Mouse (Mus musculus): ENCODE measurements around the gene Gpr137. TPM values are rescaled to one million over a fixed set of nuclear protein-coding genes. Genes with fewer than 3 reads are reported as not detected.
A peak's percentile ranks its signal among the peaks of the same experiment; 100 is the strongest.

Gene Gpr137
- polyA plus RNA-seq, 1 experiment from 2014 or later = 20.8 TPM

- under 1% methylated on average over 59 of the region's 66 CpGs for WGBS
- peak; percentile 93 for ATAC-seq (ENCODE audit: insufficient number of reproducible peaks, insufficient read depth, low FRiP score, low read depth)
- peaks cover 16 to 45% of the 10 kb centered on the region in 2 experiments for H3K4me1 ChIP-seq (ENCODE audit: control insufficient read depth in 2 of 2, insufficient read depth in 2 of 2, low read length in 2 of 2)
Observed at GRCm38 (mm10) chr19:6921647-6922567, 20.4 kb downstream of the Gpr137 start, which contains the start of gene Esrra. Esrra (minus strand) TSS chr19:6921813.

GRCm38 (mm10) chr19:6920741-6921636 is 21.3 kb downstream of the Gpr137 start:
- peak; percentile 0; the same call in 1 of the 2 replicates for ATAC-seq (ENCODE audit: insufficient number of reproducible peaks, insufficient read depth, low FRiP score, low read depth)
- WGBS = 2% methylated on average over 44 of the region's 48 CpGs

More at GRCm38 (mm10) chr19:6921647-6922567, 20.4 kb downstream of the Gpr137 start, which contains the start of gene Esrra:
- peak within 1 kb of the TSS; percentile 87 to 96 for H3K27ac ChIP-seq (replicated peaks in 1 of 2; ENCODE audit: control insufficient read depth in 1 of 2, insufficient read depth in 1 of 2, low read depth in 2 of 2, low read length in 2 of 2)
- peak within 1 kb of the TSS; percentile 94 for H3K9ac ChIP-seq (ENCODE audit: low read length)
- H3K9me3 ChIP-seq (ENCODE audit: control insufficient read depth, low read length) = peaks cover 5% of the 10 kb centered on the region; the same call in 1 of the 2 replicates
- peaks cover 24% of the 10 kb centered on the region for H3K27me3 ChIP-seq (ENCODE audit: control insufficient read depth, insufficient read depth, low read length)
- H3K36me3 ChIP-seq (ENCODE audit: control insufficient read depth, insufficient read depth, low read length) = peaks cover 20% of the 10 kb centered on the region
- H3K4me2 ChIP-seq (ENCODE audit: low read length) = peak within 1 kb of the TSS; percentile 85
- H3K4me3 ChIP-seq (ENCODE audit: control insufficient read depth in 1 of 2, insufficient read depth in 1 of 2, low read depth in 1 of 2, low read length in 2 of 2) = peak within 1 kb of the TSS; percentile 80 to 82

GRCm38 (mm10) chr19:6919876-6920740 is 22.2 kb downstream of the Gpr137 start:
- H3K27ac ChIP-seq (replicated peaks in 1 of 2; ENCODE audit: control insufficient read depth in 1 of 2, insufficient read depth in 1 of 2, low read depth in 2 of 2, low read length in 2 of 2) = peak overlapping the region; percentile 7 to 96; a peak in 2 of 4 replicates
- no peaks in the 10 kb centered on the region for H3K9me3 ChIP-seq (ENCODE audit: control insufficient read depth, low read length)
- H3K4me2 ChIP-seq (ENCODE audit: low read length) = peak overlapping the region; percentile 85
- H3K36me3 ChIP-seq (ENCODE audit: control insufficient read depth, insufficient read depth, low read length) = peaks cover 32% of the 10 kb centered on the region
- H3K4me1 ChIP-seq (ENCODE audit: control insufficient read depth in 2 of 2, insufficient read depth in 2 of 2, low read length in 2 of 2) = peaks cover 13 to 39% of the 10 kb centered on the region in 2 experiments
- no peak for ATAC-seq (ENCODE audit: insufficient number of reproducible peaks, insufficient read depth, low FRiP score, low read depth)
- H3K9ac ChIP-seq (ENCODE audit: low read length) = peak overlapping the region; percentile 94
- WGBS = 40% methylated on average over 8 of the region's 8 CpGs
- H3K4me3 ChIP-seq (ENCODE audit: control insufficient read depth in 1 of 2, insufficient read depth in 1 of 2, low read depth in 1 of 2, low read length in 2 of 2) = peak overlapping the region; percentile 80 to 82
- peaks cover 6% of the 10 kb centered on the region for H3K27me3 ChIP-seq (ENCODE audit: control insufficient read depth, insufficient read depth, low read length)

More at GRCm38 (mm10) chr19:6920741-6921636, 21.3 kb downstream of the Gpr137 start:
- Histone ChIP-seq H3K4me2 (ENCODE audit: low read length) (peak overlapping the region; percentile 85), H3K27ac (replicated peaks in 1 of 2; ENCODE audit: control insufficient read depth in 1 of 2, insufficient read depth in 1 of 2, low read depth in 2 of 2, low read length in 2 of 2) (peak overlapping the region; percentile 70 to 96), H3K9me3 (ENCODE audit: control insufficient read depth, low read length) (peaks cover under 1% of the 10 kb centered on the region; the same call in 1 of the 2 replicates), H3K36me3 (ENCODE audit: control insufficient read depth, insufficient read depth, low read length) (peaks cover 28% of the 10 kb centered on the region), H3K4me1 (ENCODE audit: control insufficient read depth in 2 of 2, insufficient read depth in 2 of 2, low read length in 2 of 2) (peaks cover 16 to 36% of the 10 kb centered on the region in 2 experiments), H3K27me3 (ENCODE audit: control insufficient read depth, insufficient read depth, low read length) (peaks cover 15% of the 10 kb centered on the region), H3K9ac (ENCODE audit: low read length) (peak overlapping the region; percentile 94), H3K4me3 (ENCODE audit: control insufficient read depth in 1 of 2, insufficient read depth in 1 of 2, low read depth in 1 of 2, low read length in 2 of 2) (peak overlapping the region; percentile 80 to 82)

- Histone ChIP-seq H3K36me3 (ENCODE audit: control insufficient read depth, insufficient read depth, low read length) (peaks cover 34% of the 10 kb centered on the region), H3K4me2 (ENCODE audit: low read length) (peak overlapping the region; percentile 85), H3K4me1 (ENCODE audit: control insufficient read depth in 2 of 2, insufficient read depth in 2 of 2, low read length in 2 of 2) (peaks cover 13 to 32% of the 10 kb centered on the region in 2 experiments), H3K9ac (ENCODE audit: low read length) (no peak overlapping the region; the same call in 1 of the 2 replicates), H3K27ac (replicated peaks in 1 of 2; ENCODE audit: control insufficient read depth in 1 of 2, insufficient read depth in 1 of 2, low read depth in 2 of 2, low read length in 2 of 2) (0 out of 4 replicates have a peak overlapping the region, but pooled peaks of 1 of the 2 experiments have one; percentile 96), H3K9me3 (ENCODE audit: control insufficient read depth, low read length) (no peaks in the 10 kb centered on the region), H3K4me3 (ENCODE audit: control insufficient read depth in 1 of 2, insufficient read depth in 1 of 2, low read depth in 1 of 2, low read length in 2 of 2) (no peak overlapping the region), H3K27me3 (ENCODE audit: control insufficient read depth, insufficient read depth, low read length) (no peaks in the 10 kb centered on the region)
- ATAC-seq (ENCODE audit: insufficient number of reproducible peaks, insufficient read depth, low FRiP score, low read depth) = no peak
Observed at GRCm38 (mm10) chr19:6919431-6919830, 22.8 kb downstream of the Gpr137 start.

GRCm38 (mm10) chr19:6918321-6918720 is 24.0 kb downstream of the Gpr137 start:
- Histone ChIP-seq H3K36me3 (ENCODE audit: control insufficient read depth, insufficient read depth, low read length) (peaks cover 45% of the 10 kb centered on the region), H3K4me1 (ENCODE audit: control insufficient read depth in 2 of 2, insufficient read depth in 2 of 2, low read length in 2 of 2) (peaks cover 13 to 32% of the 10 kb centered on the region in 2 experiments), H3K27me3 (ENCODE audit: control insufficient read depth, insufficient read depth, low read length) (no peaks in the 10 kb centered on the region), H3K9ac (ENCODE audit: low read length) (no peak overlapping the region), H3K4me2 (ENCODE audit: low read length) (no peak overlapping the region), H3K4me3 (ENCODE audit: control insufficient read depth in 1 of 2, insufficient read depth in 1 of 2, low read depth in 1 of 2, low read length in 2 of 2) (no peak overlapping the region), H3K9me3 (ENCODE audit: control insufficient read depth, low read length) (no peaks in the 10 kb centered on the region), H3K27ac (replicated peaks in 1 of 2; ENCODE audit: control insufficient read depth in 1 of 2, insufficient read depth in 1 of 2, low read depth in 2 of 2, low read length in 2 of 2) (no peak overlapping the region)
- ATAC-seq (ENCODE audit: insufficient number of reproducible peaks, insufficient read depth, low FRiP score, low read depth) = no peak
- 93% methylated on average over 4 of the region's 4 CpGs for WGBS

GRCm38 (mm10) chr19:6916496-6916895 is 25.8 kb downstream of the Gpr137 start:
- peaks cover 7 to 22% of the 10 kb centered on the region in 2 experiments for H3K4me1 ChIP-seq (ENCODE audit: control insufficient read depth in 2 of 2, insufficient read depth in 2 of 2, low read length in 2 of 2)
- H3K27ac ChIP-seq (replicated peaks in 1 of 2; ENCODE audit: control insufficient read depth in 1 of 2, insufficient read depth in 1 of 2, low read depth in 2 of 2, low read length in 2 of 2) = no peak overlapping the region
- H3K36me3 ChIP-seq (ENCODE audit: control insufficient read depth, insufficient read depth, low read length) = peaks cover 64% of the 10 kb centered on the region
- no peak overlapping the region for H3K4me3 ChIP-seq (ENCODE audit: control insufficient read depth in 1 of 2, insufficient read depth in 1 of 2, low read depth in 1 of 2, low read length in 2 of 2)
- H3K27me3 ChIP-seq (ENCODE audit: control insufficient read depth, insufficient read depth, low read length) = no peaks in the 10 kb centered on the region
- no peak for ATAC-seq (ENCODE audit: insufficient number of reproducible peaks, insufficient read depth, low FRiP score, low read depth)
- H3K4me2 ChIP-seq (ENCODE audit: low read length) = no peak overlapping the region
- no peaks in the 10 kb centered on the region for H3K9me3 ChIP-seq (ENCODE audit: control insufficient read depth, low read length)
- WGBS = 76% methylated on average over 4 of the region's 4 CpGs
- 0 out of 2 replicates have a peak overlapping the region, but pooled peaks have one; percentile 25 for H3K9ac ChIP-seq (ENCODE audit: low read length)

Measured in heart, embryonic 14.5 days (tissue).